Mouse (Mus musculus) CD4-positive helper T cell, adult 2 months (primary cell): ENCODE measurements around the gene Kcnk7.

Source experiments
- DNase-seq: peaks from one replicate; pipeline ENCODE4 v3.0.0-alpha.2; 2012; ENCODE audit warnings: low read depth, missing footprints, low spot score

Kcnk7 gene

DNA sequence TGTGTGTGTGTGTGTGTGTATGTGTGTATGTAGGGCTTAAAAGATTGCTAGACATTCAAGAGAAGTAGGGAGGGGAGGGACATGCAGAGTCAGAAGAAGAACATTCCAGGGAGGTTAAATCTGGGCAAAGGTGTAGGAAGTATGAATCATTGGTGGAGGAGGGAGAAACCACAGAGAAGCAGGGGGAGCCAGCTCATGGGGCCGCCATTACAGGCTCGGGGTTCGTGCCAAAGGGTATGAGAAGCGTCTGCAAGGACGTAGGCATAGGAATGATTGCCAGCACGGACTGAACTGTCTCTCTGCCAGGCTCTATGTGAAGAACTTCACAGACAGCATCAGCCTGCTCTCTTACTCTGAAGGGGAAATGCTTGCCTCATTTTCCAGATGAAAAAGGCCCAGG lies 45.3 kb downstream of the Kcnk7 start:
- no peak for DNase-seq

DNA sequence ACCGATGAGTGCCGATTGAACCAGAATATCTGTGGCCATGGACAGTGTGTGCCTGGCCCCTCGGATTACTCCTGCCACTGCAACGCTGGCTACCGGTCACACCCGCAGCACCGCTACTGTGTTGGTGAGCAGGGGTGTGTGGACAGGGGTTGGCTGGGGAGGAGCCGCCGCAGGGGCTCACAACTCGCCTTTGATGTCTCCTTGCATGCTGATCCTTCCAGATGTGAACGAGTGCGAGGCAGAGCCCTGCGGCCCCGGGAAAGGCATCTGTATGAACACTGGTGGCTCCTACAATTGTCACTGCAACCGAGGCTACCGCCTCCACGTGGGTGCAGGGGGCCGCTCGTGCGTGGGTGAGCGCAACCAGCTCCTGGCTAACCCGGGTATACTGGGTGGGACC lies 46.8 kb downstream of the Kcnk7 start:
- no peak for DNase-seq

DNA sequence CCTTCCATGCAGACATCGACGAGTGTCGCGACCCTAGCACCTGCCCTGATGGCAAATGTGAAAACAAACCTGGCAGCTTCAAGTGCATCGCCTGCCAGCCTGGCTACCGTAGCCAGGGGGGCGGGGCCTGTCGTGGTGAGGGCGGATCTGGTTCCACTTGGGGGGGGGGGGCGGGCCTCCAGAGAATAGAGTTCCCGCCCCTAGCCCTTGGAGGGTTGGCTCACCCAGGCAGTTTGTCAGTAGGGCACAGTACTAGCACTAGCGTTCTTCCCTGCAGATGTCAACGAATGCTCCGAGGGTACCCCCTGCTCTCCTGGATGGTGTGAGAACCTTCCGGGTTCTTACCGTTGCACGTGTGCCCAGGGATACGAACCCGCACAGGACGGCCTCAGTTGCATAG lies 47.6 kb downstream of the Kcnk7 start:
- DNase-seq = no peak

DNA sequence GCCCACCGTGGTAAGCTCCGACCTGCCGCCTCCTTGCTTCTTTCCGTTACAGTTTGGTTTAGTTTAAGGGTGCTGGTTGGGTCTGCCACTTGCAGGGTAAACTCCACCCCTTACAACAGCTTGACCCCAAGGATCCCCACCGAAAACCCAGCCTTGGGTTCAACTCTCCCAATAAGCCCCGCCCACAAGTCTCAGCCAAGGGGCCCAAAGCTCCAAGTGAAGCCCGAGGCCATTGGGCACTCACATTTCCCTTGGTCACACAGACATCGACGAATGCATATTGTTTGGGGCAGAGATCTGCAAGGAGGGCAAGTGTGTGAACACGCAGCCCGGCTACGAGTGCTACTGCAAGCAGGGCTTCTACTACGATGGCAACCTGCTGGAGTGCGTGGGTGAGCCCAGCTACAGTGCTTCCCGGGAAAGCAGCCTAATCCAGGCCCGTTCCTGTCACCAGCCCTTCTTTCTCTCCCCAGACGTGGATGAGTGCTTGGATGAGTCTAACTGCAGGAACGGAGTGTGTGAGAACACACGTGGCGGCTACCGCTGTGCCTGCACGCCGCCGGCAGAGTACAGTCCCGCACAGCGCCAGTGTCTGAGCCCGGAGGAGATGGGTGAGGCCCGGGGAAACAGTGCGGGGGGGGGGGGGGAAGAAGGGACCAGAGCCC lies 52.3 kb downstream of the Kcnk7 start:
- no peak for DNase-seq
